Comparison of ENCODE assay signal across 32 mouse cellular contexts in genomic region chr12:86064796-86065195, GRCm38 (mm10). TPM values are rescaled to one million over a fixed set of nuclear protein-coding genes. Genes with fewer than 3 reads are reported as not detected.
"Had no signal": no experiment of that assay in that cellular context is flagged by ENCODE, and none has a peak within 500 bp of the region (broad histone marks: within the 10 kb centered on the region; RNA-seq: fewer than 3 reads in every experiment).

No protein-coding gene starts in this region.

- H3K4me1 ChIP-seq: limb, embryonic 15.5 days; megakaryocyte, embryonic 14.5 days; midbrain, embryonic 10.5 days; midbrain, embryonic 12.5 days; midbrain, embryonic 13.5 days; midbrain, embryonic 15.5 days; neural tube, embryonic 12.5 days had no signal

- DNase-seq: left cerebral cortex, postnatal 4 days; liver, embryonic 13.5 days; liver, postnatal 0 days; lung, adult 18-20 months; lung, adult 2 months; lung, embryonic 14.5 days; lung, postnatal 10 days; lung, postnatal 14 days; lung, postnatal 36 days; lung, postnatal 4 days; midbrain, embryonic 14.5 days had no signal

- H3K27me3 ChIP-seq: limb, embryonic 12.5 days; limb, embryonic 13.5 days; limb, embryonic 15.5 days; liver, embryonic 12.5 days; liver, embryonic 13.5 days; lung, embryonic 15.5 days; midbrain, embryonic 12.5 days; midbrain, embryonic 13.5 days; midbrain, embryonic 15.5 days; neural tube, embryonic 12.5 days had no signal

- H3K36me3 ChIP-seq: liver, embryonic 12.5 days; liver, embryonic 13.5 days; liver, embryonic 15.5 days; midbrain, embryonic 13.5 days; midbrain, embryonic 15.5 days had no signal

- H3K4me3 ChIP-seq: left cerebral cortex, adult 2 months; limb, embryonic 10.5 days; limb, embryonic 12.5 days; limb, embryonic 13.5 days; limb, embryonic 15.5 days; liver, embryonic 12.5 days; liver, embryonic 13.5 days; liver, embryonic 15.5 days; lung, embryonic 15.5 days; megakaryocyte, embryonic 14.5 days; midbrain, embryonic 10.5 days; midbrain, embryonic 12.5 days; midbrain, embryonic 13.5 days; midbrain, embryonic 15.5 days; myocyte; neural tube, embryonic 12.5 days had no signal

- H3K27ac ChIP-seq: left cerebral cortex, adult 2 months; limb, embryonic 10.5 days; limb, embryonic 12.5 days; limb, embryonic 13.5 days; limb, embryonic 15.5 days; liver, embryonic 12.5 days; liver, embryonic 13.5 days; liver, embryonic 14.5 days; liver, embryonic 15.5 days; lung, embryonic 15.5 days; macrophage; midbrain, embryonic 10.5 days; midbrain, embryonic 12.5 days; midbrain, embryonic 13.5 days; midbrain, embryonic 15.5 days; neural tube, embryonic 12.5 days had no signal

- H3K9ac ChIP-seq: limb, embryonic 12.5 days; limb, embryonic 13.5 days; limb, embryonic 15.5 days; liver, embryonic 12.5 days; liver, embryonic 13.5 days; liver, embryonic 14.5 days; liver, embryonic 15.5 days; liver, postnatal 0 days; lung, embryonic 14.5 days; lung, embryonic 15.5 days; midbrain, embryonic 12.5 days; midbrain, embryonic 13.5 days; midbrain, embryonic 15.5 days; neural tube, embryonic 12.5 days had no signal

RNA-seq across cellular contexts. Expression of gene Tgfb3, which starts 14.0 kb away (rescaled TPM):
- total RNA-seq: megakaryocyte progenitor cell, adult 5-6 weeks; megakaryocyte, adult 5-6 weeks; megakaryocyte-erythroid progenitor cell, adult 5-6 weeks had no signal

RNA-seq across cellular contexts. Expression of gene Ift43, which starts 17.5 kb away (rescaled TPM):
- total RNA-seq: megakaryocyte-erythroid progenitor cell, adult 5-6 weeks; monocyte, adult 5-6 weeks had no signal
